Mouse (Mus musculus): Measurements from ENCODE around the gene Mta1.

Mta1 gene

DNA sequence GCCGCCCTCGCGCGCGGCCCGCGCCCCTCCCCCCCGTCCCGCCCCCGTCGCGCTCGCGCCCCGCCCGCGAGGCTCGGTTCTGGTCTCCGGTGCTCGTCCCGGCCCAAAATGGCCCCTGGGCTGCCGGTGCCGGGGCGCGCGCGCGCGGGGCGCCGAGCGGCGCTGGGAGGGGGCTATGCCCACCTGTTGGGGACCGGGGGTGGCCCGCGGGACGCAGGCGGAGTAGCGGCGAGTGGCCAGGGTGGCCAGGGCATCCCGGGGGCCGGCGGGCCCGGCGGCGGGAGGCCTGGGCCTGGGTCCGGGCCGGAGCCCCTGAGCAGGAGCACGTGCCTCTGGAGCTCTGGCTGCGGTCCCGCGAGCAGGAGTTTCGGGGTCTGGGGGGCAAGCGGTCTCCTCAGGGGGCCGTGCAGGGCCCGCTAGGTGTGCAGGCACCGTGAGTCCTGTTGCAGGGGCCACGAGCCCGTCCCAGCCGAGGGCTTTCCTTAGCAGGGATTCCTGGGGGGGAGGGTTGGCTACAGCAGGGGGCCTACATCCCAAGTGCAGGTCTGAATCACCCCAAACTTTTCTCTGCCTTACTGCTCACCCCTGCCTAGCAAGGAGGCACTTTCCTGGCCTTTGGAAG is 563 bp downstream of the Mta1 start:
- peak; percentile 20 for DNase-seq (ENCODE audit: low spot score)

DNA sequence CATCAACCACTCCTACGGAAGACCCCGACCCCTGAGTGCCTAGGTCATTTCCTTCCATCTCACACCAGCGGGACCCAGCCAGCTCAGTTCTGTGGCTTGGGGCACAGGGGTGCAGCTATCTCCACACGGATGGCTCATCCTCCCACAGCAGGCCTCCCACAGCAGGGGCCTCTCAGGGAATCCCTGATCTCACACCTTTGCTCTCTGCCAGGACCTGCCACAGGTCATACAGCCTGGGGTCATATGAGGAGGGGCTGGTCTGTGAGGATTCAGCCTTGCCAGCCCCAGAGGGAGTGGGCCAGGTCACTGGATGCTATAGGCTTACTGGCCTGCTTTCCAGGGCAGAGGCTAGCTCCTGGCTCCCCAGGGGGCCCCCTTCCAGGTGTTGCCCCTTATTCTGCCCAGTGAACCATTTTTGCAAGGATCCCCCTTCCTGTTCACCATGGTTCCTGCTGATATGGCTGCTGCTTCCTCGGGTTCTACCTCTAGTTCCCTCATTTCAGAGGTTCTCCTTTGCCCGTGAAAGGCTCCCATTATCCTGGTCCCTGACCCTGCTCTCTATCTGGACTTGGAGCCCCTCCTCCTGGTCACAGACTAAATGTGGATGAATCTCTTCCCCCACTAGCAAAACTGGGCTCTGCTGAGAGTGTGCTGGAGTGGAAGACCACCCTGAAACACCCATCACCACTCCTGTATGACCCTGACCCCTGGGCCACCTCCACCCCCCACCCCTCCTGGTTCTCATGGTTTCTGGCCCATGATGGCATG is 1.6 kb downstream of the Mta1 start:
- no peak for DNase-seq (ENCODE audit: low spot score)

DNA sequence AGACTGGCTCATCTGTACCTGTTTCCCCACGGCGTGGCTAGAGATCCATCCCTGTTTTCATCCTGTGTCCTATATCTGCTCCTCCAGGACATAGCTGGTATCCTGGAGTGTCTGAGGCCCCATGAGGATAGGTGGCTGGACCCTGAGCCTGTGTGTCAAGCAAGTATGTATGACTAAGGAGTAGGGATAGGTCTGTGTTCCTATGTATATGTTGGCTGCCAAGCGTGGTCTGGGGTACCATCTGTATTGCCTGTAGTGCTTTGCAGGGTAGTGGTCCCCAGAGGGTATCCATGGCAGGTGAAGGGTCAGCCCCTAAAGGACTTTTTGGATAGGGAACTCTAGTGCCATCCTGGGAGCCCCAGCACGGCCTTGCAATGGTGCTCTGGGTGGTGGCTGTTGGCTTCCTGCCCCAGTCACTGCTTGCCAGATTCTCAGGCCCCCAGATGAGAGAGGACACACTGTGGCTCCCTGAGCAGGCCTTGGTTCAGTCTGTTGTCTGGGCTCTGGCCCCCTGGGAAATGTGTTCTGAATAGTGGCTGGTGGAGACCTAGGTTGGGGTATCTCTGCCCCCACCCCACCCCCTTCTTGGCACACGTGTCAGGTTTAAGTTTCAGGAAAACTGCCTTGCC is 2.5 kb downstream of the Mta1 start:
- no peak for DNase-seq (ENCODE audit: low spot score)

DNA sequence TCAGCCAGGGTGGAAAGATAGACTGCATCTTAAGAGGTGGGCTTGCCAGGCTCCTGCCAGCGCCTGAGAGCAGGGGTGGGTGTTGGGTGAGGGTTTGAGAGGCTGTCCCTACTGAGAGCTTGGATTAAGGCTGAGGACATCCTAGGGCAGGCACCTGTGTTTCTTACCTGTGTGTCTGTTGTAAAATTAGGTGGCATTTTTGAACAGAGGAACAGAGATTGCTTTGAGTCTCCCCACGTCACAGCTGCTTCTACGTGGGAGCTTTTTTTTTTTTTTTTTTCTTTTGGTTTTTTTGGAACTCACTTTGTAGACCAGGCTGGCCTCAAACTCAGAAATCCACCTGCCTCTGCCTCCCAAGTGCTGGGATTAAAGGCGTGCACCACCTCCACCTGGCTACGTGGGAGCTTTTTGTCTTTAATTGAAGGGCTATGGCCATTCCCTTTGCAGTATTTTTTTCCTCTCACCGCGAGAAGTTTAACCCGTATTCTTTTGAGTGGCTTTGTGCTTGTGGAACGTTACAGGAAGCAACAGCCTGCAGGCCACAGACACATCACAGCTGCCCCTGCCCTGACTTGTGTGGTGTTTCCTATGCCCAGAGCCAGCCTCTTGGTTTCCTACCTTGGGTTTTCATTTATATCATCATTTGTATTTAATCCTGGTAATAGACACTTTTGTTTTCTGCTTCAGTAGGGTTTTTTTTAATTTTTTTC is 3.3 kb downstream of the Mta1 start:
- no peak for DNase-seq (ENCODE audit: low spot score)

DNA sequence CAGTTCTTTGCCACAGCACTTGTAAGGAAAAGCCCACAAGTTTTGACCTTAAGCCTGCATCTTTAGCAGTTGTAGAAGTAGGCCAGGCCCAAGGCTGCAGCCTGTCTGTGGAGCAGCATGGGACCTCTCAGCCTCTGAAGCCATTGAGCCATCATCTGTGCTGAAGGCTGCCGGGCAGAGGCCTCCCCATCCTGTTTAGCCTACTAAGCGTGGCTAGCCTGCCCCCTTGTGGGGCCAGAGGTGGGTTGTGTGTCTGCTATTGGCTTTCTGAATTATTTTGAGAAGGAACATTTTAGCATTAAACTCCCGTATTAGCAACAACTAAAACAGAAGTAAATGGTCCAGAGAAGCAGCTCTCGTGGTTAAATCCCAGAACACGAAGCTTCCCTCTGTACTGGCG is 4.4 kb downstream of the Mta1 start:
- peak; percentile 61 for DNase-seq (ENCODE audit: low spot score)

DNA sequence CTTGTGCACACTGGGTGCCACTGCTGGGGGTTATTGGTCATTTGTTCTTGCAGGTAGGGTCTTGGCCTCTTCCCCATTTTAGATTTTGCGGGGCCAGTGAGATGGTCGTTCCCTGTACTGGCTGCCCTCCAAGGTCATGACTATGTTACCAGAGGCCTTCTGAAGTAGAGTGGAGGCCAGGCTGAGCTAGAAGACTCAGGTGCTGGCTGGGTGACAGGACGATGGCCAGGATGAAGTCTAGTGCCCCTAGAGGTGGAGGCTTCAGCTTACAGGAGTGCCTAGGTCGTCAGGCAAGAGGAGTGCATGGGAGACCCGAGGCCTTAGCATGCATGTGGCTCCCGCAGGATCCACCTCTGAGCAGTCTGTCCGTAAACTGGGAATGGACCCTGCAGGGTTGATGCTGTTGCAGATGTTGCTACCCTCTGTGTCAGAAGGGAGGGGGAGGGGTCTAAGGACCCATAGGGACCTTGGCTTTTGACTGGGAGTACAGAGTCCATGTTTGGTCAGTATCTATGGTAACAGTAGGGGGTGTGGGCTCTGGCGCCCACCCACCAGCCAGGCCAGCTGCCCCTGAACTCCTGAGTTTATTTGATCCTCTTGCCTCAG is 5.9 kb downstream of the Mta1 start:
- no peak for DNase-seq (ENCODE audit: low spot score)

DNA sequence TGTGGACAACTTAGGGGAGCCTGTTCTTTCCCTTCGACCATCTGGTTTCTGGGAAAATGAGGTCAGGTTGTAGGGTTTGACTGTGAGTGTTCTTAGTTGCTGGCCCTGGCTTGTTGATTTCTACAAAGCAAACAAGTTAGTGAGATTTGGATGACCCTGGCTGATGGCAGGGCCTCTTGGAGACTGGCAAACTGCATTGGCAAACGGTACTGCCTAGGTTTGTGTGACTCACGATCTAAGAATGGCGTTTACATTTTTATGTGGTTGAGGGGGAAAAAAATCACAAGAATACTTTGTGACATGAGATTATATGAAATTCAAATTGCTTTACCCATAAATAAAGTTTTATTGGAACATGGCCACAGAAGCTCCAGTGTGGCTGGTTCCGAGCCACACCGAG is 8.3 kb downstream of the Mta1 start:
- no peak for DNase-seq (ENCODE audit: low spot score)

DNA sequence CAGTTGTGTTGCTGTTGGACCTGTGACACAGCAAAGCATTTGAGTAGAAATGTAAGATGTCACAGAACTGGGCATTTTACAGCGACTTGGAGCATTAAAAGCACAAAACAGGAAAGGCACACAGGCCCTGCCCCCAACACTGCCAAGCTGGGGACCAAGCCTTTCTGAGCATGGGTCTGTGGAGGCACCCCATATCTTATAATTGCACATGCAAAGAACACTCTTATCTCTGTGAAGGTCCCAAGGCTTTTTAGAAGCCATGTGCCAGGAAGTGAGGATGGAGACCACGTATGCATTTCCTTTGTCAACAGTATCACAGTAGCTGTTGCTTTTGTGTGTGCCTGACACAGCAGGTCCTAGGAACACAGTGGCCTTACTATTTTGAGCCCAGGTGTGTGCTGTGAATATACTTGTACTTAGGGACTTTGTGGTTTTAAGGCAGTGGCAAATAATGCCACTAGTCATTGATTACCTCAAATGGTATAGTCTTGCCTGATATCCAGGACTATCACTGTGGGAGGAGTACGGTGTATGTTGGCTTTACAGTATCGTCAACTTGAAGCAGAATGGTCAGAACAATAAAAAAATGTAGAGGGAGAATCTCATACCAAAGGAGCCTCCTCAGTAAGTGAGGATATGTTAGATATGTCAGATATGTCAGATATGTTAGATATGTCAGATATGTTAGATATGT is 9.5 kb downstream of the Mta1 start:
- DNase-seq (ENCODE audit: low spot score): no peak

DNA sequence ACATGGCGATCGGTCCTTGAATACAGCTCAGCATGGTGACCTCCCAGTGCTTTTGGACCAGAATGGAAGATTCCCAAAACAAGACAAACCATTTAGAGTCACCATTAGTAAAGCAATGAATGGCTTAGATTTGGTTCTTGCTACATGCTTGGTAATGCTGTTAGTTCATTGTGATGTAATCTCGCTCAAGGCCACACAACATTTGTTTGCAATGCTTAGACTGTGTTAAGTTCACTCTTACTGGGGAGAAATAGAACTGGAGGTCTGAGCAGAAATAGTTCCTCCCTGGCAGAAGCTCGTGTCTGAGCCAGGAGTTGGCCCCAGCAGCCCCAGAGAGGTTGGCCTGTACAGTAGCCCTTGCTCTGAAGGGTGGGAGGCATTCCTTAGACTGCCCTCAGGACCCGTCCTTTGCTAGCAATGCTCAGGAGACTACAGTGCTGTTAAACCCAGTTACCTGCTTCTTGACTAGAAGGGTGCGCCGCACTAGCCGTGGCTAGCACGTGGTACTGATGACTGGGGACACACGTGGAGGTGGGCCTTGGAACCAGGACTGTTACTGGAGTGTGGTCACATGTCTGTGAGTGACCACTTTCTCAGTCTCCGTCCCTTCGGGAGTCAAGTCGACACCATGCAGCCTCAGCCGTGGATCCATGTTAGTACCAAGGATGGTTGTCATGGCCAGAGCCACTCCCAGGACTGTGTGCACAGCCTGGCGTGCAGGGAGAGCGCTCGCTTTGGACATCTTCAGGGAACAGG is 10.6 kb downstream of the Mta1 start:
- no peak for DNase-seq (ENCODE audit: low spot score)

DNA sequence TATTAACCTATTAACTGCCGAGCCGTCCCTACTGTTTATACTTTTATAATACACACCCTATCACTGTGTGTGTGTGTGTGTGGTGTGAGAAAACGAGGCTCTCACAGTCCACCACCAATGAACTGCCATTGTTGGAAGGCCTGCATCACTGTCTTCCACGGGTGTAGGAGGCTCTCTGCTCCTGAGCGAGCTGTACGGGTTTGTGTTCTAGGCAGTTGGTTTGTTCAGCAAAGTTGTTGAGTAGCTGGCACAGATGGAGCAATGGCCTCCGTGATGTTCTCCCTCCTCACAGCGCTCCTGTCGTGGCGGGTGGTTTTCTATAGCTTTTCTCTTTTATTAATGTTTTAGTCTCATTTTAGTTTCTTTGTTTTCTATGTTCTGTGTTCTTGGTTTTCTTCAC is 11.7 kb downstream of the Mta1 start:
- DNase-seq (ENCODE audit: low spot score): no peak

DNA sequence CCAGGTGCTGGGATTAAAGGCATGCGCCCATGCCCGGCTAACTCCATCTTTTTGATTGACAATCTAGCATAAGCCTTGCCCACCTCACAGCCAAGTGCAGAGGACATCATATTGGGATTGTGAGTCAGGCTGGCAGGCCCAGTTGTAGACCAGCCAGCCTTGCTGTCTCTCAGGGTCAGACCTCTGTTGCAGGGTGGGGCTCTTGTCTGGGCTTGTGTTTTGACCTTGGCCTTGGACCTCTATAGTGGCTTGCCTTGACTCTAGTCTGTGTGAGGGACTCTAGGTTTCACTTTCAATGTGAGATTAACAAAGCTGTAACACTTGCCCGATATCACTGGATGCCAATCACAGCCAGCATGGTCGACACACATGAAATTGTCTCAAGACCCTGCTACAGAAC is 16.1 kb downstream of the Mta1 start:
- no peak for DNase-seq (ENCODE audit: low spot score)

DNA sequence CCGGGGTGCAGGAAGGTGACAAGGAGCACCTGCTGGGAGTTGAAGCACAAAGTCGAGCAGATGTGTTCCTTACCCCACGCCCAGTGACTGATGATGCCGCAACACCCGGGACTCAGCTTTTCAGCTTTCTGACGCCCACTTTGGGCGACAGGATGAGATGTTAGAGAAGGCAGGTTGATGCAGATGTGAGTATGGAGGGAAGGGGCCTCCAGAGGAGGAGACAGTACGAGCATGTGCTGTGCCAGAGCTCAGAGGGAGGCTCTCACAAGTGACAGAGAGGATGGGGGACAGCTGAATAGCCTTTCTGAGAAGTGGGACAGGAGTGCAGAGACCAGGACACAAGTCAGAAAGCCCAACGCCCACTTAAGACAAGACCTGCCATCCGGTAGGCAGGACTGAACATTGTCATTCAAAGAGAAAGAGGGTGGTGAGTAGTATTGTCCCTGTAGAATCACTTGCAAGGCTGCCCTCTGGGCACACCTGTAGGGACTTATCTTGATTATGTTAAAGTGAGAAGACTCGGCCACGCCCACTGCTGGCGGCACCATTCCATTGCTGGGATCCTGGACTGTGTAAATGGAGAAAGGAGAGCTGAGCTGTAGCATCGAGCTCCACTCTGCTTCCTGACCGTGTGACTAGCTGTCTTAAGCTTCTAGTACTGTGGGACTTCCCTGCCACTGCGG is 16.9 kb downstream of the Mta1 start:
- no peak for DNase-seq (ENCODE audit: low spot score)

DNA sequence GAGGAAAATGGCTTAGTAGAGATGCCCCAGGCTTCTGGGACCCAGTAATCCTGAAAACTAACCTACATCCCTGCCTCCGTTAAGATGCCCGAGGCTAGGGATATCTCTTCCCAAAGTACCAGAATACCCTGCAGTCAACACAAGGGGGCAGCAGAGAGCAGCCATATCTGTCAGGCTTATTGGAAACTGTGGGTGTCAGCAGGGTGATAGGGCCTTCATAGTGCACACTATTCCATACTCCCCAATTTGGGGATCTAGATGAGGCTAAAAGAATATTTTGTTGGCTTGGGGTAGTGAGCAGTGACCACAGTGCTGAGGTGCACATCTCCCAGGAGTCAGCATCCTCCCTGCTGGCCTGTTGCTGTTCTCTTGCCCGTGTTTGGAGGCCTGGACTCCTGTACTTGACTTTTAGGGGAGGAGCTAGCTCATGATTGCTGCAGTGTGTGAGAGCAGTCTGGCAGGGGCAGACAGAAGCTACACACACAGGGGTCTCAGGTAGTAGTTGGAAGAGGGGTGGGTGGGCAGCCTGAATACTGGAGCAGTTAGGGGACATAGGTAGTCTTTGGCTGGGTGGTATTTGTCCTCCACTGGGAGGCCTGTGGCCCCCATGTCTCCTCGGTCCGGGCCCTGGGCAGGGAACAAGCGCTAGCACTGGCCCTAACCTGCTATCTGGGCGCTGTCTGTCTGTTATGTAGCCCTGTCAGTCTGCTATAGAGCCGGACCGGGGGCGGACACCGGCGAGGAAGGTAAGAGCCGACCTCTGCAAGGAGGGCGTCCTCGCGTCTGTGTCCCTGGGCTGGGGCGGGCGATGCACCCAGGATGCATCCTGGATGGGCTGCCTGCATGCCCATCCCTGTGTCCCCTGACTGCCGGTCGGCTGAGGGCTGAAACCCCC is 21.7 kb downstream of the Mta1 start:
- peak; percentile 86 for DNase-seq (ENCODE audit: low spot score)

DNA sequence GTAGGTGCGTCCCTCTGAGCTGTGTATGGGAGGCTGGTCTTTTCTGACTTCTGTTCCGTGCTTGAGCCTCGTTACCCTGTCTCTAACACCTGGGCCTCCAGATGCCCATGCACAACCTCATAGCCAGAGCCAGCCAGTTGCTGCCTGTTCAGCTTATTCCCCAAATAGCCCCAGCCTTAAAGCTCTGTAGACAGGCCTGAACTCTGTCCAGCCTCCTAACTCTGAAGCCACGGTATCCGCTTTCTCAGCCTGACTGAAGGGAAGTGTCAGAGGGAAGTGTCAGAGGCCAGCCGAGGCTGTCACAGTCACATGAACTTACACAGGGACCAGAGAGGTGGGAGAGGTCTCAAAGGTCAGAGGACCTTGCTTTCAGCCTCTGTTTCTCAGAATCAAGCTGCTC is 26.6 kb downstream of the Mta1 start:
- no peak for DNase-seq (ENCODE audit: low spot score)

DNA sequence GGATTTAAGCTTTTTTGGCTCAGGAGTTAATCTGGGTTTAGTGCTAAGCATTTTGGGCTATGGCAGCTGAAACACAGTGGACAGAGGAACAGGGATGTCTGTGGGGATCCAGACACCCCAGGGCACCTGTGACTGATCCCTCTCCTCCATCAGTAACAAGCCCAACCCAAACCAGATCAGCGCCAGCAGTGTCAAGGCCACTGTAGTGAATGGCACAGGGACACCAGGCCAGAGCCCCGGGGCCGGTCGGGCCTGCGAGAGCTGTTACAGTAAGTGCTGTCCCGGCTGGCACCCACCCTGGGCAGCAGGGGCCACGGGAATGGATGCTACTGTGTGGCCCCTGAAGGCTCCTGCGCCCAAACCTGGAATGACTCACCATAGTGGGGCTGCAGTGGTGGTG is 32.7 kb downstream of the Mta1 start:
- no peak for DNase-seq (ENCODE audit: low spot score)

DNA sequence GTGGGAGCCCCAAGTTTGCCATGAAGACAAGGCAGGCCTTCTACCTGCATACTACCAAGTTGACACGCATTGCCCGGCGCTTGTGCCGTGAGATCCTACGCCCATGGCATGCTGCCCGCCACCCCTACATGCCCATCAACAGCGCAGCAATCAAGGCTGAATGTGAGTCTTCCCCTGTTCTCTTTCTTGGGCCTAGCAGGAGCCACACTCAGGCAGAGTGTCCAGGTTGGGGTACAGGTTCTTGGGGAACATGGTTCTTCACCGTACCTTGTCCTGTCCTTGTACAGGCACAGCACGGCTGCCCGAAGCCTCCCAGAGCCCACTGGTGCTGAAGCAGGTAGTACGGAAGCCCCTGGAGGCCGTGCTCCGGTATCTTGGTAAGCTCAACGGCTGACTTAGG is 33.5 kb downstream of the Mta1 start:
- no peak for DNase-seq (ENCODE audit: low spot score)

DNA sequence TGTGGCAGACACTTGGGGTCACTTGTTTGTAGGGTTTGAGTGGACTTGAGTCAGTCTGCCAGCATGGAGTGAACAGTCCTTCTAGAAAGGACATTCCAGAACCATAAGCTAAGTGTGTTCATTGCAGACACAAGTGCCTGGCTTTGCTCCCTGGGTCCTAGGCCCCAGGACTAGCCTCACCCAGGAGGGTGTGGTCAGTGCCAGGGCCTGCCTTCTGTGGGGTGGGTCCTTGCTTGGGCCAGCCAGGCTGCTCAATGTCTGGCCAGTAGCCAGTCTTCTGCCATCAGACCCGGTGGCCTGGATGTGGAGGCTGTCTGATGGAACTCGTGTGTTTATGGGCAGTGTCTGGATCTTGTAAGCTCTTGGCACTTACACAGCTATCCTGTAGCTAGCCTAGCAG is 34.5 kb downstream of the Mta1 start:
- no peak for DNase-seq (ENCODE audit: low spot score)

DNA sequence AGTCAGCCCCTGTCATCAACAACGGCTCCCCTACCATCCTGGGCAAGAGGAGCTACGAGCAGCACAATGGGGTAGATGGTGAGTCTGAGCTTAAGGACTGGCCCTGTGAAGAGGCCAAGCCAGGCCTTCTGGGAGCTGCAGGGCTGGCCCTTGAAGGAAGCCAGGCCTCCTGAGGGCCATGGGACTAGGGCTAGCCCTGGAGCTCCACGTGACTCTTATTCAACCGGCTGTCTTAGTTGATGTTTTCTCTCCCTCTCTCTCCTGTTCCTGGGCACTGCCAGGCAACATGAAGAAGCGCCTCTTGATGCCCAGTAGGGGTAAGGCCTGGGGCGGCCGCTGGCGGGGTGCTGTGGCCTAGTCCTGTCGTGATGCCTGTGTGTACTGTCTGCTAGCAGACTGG is 35.2 kb downstream of the Mta1 start:
- DNase-seq (ENCODE audit: low spot score): no peak

DNA sequence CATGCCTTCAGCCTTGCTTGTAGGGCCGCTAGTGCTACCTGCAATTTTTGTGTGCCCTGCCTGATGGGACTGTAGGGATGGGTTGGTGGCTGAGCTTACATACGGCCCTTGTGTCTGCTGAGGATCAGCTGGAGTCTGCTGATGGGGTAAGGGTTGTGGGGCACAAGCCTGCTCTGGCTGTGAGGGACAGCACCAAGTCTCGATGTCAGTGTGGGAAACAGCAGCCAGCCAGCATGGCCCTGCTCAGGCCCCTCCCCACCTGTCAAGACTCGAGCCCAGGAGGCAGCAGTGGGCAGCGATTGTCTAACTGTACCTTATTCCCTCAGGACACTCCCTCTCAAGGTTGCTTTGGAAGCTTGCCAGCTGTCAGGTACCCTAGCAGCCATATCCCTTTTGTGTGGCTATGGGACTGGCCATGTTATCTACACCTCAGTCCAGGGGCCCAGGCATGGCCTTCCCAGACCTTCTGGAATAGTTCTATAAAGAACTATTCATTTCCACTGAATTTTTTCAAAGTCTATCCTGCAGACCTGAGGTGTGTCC is 35.9 kb downstream of the Mta1 start:
- DNase-seq (ENCODE audit: low spot score): no peak

Measured in embryo, embryonic 10.5 days (tissue).